Mouse (Mus musculus): ENCODE measurements around the gene Rfc4. TPM values are rescaled to one million over a fixed set of nuclear protein-coding genes. Genes with fewer than 3 reads are reported as not detected.

Rfc4 gene
- polyA plus RNA-seq, 1 experiment, result 2.1 TPM

DNA sequence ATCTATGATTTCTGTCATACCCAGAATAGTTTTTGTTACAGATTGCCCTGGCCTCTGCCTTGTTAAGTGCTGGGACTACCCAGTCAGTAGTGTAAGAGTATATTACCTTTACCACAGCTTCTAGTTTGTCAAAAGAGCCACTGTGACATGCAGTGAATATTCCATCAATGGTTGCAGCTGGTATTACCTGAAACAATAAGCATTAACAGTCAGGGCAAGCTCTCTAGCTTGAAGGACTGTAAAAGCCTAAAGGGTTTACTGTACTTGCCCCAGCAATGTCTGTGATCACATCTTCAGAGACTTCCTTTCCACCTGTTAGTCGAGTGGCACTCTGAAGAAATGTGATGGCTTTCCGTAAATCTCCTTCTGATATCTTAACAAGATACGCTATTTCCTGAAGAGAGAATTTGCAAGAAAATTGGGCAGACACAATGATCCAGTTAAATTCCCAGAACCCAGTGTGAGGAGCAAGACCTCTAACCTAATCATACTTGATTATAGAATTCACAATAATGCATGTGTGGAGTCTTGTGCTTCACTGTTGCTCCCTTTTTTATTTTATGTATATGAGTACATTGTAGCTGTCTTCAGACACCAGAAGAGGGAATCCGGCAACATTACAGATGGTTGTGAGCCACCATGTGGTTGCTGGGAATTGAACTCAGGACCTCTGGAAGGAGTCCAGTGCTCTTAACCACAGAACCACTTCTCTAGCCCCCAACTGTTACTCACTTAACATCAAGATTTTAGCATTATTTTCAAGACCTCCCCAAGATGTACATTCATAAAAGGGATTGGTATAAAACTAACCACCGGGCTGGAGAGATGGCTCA is 13.0 kb downstream of the Rfc4 start:
- Histone ChIP-seq H3K4me1 (ENCODE audit: control insufficient read depth, insufficient read depth, low read length) (no peaks in the 10 kb centered on the region; the same call in 1 of the 2 replicates), H3K4me3 (replicated peaks; ENCODE audit: insufficient read depth, low read depth, low read length) (no peak overlapping the region), H3K27me3 (ENCODE audit: control insufficient read depth, insufficient read depth, low read length) (no peaks in the 10 kb centered on the region), H3K27ac (ENCODE audit: insufficient read depth, low read length) (no peak overlapping the region)
- WGBS, result 56% methylated on average over 5 of the region's 5 CpGs
- no peak for DNase-seq
- no peak for TF ChIP-seq CTCF (IDR thresholded peaks at IDR 0.05; ENCODE audit: borderline replicate concordance, insufficient read depth, low read depth, low read length)
- no peak for TF ChIP-seq POLR2A (IDR thresholded peaks at IDR 0.05; ENCODE audit: borderline replicate concordance, insufficient read depth, low read length)

DNA sequence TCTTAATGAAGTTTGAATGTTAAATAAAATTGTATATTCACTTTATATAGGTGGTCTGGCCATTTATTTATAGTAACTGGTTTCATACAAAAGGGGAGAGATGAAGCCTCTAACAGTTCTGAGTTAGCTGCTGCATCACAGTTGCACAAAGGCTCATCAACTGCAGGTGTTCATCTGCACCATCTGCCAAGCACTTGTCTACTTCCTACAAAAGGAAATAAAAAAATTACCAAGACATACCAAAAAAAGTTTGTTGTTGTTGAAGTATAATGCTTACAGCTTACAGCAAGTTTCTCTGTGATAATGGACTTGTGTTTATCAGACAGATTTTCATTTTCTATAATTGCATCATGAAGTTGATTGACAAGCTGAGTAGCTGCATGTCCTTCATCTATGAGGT is 13.6 kb downstream of the Rfc4 start:
- H3K27me3 ChIP-seq (ENCODE audit: control insufficient read depth, insufficient read depth, low read length), result no peaks in the 10 kb centered on the region
- no peak for TF ChIP-seq CTCF (IDR thresholded peaks at IDR 0.05; ENCODE audit: borderline replicate concordance, insufficient read depth, low read depth, low read length)
- no peak for TF ChIP-seq POLR2A (IDR thresholded peaks at IDR 0.05; ENCODE audit: borderline replicate concordance, insufficient read depth, low read length)
- no peaks in the 10 kb centered on the region; the same call in 1 of the 2 replicates for H3K4me1 ChIP-seq (ENCODE audit: control insufficient read depth, insufficient read depth, low read length)
- H3K4me3 ChIP-seq (replicated peaks; ENCODE audit: insufficient read depth, low read depth, low read length), result no peak overlapping the region
- no peak for DNase-seq
- no peak overlapping the region for H3K27ac ChIP-seq (ENCODE audit: insufficient read depth, low read length)

DNA sequence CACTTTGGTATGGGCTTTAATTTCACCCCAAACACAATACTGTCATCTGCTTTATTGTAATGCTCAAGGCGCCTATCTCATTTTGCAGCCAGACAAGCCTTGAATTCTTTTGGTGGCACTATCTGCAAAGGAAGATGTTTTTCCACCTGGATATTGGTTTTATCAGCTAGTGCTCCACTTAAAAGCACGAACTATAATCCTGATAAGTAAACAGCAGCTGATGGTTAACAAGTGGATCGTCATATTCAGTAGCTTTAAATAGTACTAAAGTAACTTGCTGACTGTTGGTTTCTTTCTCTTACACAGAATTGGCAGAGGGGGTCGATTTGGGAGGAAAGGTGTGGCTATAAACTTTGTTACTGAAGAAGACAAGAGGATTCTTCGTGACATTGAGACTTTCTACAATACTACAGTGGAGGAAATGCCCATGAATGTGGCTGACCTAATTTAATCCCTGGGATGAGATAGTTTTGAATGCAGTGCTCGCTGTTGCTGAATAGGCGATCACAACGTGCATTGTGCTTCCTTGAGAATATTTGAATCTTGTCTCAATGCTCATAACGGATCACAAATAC is 14.6 kb downstream of the Rfc4 start:
- Histone ChIP-seq H3K27ac (ENCODE audit: insufficient read depth, low read length) (no peak overlapping the region), H3K4me1 (ENCODE audit: control insufficient read depth, insufficient read depth, low read length) (no peaks in the 10 kb centered on the region; the same call in 1 of the 2 replicates), H3K4me3 (replicated peaks; ENCODE audit: insufficient read depth, low read depth, low read length) (no peak overlapping the region), H3K27me3 (ENCODE audit: control insufficient read depth, insufficient read depth, low read length) (no peaks in the 10 kb centered on the region)
- no peak for TF ChIP-seq POLR2A (IDR thresholded peaks at IDR 0.05; ENCODE audit: borderline replicate concordance, insufficient read depth, low read length)
- TF ChIP-seq CTCF (IDR thresholded peaks at IDR 0.05; ENCODE audit: borderline replicate concordance, insufficient read depth, low read depth, low read length), result no peak
- 40% methylated on average over 9 of the region's 9 CpGs for WGBS
- no peak for DNase-seq

DNA sequence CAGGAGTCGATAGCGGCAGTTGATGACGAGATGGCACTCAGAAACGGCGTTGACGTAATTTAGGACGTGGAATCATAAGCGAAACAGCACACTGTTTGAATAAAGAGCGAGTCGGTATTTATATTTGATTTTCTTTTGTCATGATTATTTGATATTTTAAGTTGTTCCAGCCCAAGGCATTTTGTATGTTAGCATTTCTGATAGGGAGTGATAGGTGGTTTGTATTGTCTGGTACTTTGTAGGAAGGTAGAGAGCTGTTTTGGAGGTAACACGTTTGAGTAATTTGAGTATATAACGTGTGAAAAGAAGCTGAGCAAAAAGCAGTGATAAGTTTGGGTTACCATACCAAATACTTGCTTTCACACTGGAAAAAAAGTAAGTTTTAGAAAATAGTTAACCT is 15.2 kb downstream of the Rfc4 start:
- H3K4me3 ChIP-seq (replicated peaks; ENCODE audit: insufficient read depth, low read depth, low read length), result no peak overlapping the region
- H3K27ac ChIP-seq (ENCODE audit: insufficient read depth, low read length), result no peak overlapping the region
- TF ChIP-seq POLR2A (IDR thresholded peaks at IDR 0.05; ENCODE audit: borderline replicate concordance, insufficient read depth, low read length) (no peak), CTCF (IDR thresholded peaks at IDR 0.05; ENCODE audit: borderline replicate concordance, insufficient read depth, low read depth, low read length) (no peak)
- no peaks in the 10 kb centered on the region; the same call in 1 of the 2 replicates for H3K4me1 ChIP-seq (ENCODE audit: control insufficient read depth, insufficient read depth, low read length)
- DNase-seq, result no peak
- 74% methylated on average over 12 of the region's 12 CpGs for WGBS
- no peaks in the 10 kb centered on the region for H3K27me3 ChIP-seq (ENCODE audit: control insufficient read depth, insufficient read depth, low read length)

DNA sequence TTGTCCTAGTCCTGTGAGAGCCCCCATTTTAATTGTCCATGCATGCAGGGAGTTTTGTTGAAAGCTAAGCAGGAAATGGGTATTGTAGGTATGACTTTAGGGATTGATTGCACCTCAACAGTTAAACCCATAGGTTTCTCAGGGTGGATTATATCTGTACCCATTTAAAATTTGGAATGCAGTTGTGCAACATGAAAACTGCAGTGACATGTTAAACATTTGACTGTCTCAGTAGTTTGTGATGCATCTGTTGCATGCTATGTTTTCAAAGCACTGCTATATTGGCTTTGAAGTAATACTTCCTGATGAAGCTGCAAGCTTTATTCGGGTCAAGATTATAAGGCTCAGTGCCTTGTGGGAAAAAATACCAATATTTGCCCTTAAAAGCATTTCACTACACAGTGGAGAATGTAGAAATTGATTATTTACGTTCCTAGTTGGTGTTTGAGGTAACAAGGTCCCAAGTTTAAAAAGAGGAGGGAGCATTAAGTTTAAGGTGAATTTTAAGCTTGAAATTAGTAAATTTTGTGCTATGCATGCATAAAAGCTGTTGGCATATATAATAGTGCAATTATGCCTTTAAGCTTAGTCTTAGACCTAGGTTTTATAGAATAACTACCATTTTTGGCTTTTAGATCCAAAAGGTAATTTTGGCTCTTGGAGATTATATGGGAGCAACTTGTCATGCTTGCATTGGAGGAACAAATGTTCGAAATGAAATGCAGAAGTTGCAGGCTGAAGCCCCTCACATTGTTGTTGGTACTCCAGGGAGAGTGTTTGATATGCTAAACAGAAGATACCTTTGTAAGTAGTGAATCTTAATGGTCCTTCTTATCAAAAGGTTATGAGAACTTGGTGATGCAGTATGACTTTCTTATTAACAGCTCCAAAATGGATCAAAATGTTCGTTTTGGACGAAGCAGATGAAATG is 17.9 kb downstream of the Rfc4 start:
- no peak for DNase-seq

DNA sequence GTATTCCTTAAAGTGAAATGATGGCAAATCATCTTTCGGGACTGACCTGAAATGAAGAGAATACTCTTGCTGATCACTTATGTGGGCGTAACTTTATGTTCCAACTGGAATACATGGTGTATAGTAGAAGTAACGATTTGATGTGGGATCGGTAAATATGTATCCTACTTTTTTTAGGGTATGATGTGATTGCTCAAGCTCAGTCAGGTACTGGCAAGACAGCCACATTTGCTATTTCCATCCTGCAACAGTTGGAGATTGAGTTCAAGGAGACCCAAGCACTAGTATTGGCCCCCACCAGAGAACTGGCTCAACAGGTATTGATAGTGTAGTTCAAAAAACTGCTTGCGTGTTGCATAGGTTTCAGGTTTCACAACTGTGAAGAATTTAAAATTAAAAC is 18.6 kb downstream of the Rfc4 start:
- Histone ChIP-seq H3K27ac (ENCODE audit: insufficient read depth, low read length) (no peak overlapping the region), H3K27me3 (ENCODE audit: control insufficient read depth, insufficient read depth, low read length) (no peaks in the 10 kb centered on the region), H3K4me1 (ENCODE audit: control insufficient read depth, insufficient read depth, low read length) (no peaks in the 10 kb centered on the region; the same call in 1 of the 2 replicates), H3K4me3 (replicated peaks; ENCODE audit: insufficient read depth, low read depth, low read length) (peak overlapping the region; percentile 93)
- DNase-seq, result no peak
- TF ChIP-seq CTCF (IDR thresholded peaks at IDR 0.05; ENCODE audit: borderline replicate concordance, insufficient read depth, low read depth, low read length), result no peak
- TF ChIP-seq POLR2A (IDR thresholded peaks at IDR 0.05; ENCODE audit: borderline replicate concordance, insufficient read depth, low read length), result no peak
- WGBS, result 2% methylated on average over 5 of the region's 5 CpGs

More for the DNA sequence above, 17.9 kb downstream of the Rfc4 start:
- WGBS, result 35% methylated on average over 5 of the region's 5 CpGs
- H3K27me3 ChIP-seq (ENCODE audit: control insufficient read depth, insufficient read depth, low read length), result no peaks in the 10 kb centered on the region
- TF ChIP-seq CTCF (IDR thresholded peaks at IDR 0.05; ENCODE audit: borderline replicate concordance, insufficient read depth, low read depth, low read length) (no peak), POLR2A (IDR thresholded peaks at IDR 0.05; ENCODE audit: borderline replicate concordance, insufficient read depth, low read length) (no peak)
- H3K27ac ChIP-seq (ENCODE audit: insufficient read depth, low read length), result no peak overlapping the region
- H3K4me3 ChIP-seq (replicated peaks; ENCODE audit: insufficient read depth, low read depth, low read length), result peak overlapping the region; percentile 93
- no peaks in the 10 kb centered on the region; the same call in 1 of the 2 replicates for H3K4me1 ChIP-seq (ENCODE audit: control insufficient read depth, insufficient read depth, low read length)

DNA sequence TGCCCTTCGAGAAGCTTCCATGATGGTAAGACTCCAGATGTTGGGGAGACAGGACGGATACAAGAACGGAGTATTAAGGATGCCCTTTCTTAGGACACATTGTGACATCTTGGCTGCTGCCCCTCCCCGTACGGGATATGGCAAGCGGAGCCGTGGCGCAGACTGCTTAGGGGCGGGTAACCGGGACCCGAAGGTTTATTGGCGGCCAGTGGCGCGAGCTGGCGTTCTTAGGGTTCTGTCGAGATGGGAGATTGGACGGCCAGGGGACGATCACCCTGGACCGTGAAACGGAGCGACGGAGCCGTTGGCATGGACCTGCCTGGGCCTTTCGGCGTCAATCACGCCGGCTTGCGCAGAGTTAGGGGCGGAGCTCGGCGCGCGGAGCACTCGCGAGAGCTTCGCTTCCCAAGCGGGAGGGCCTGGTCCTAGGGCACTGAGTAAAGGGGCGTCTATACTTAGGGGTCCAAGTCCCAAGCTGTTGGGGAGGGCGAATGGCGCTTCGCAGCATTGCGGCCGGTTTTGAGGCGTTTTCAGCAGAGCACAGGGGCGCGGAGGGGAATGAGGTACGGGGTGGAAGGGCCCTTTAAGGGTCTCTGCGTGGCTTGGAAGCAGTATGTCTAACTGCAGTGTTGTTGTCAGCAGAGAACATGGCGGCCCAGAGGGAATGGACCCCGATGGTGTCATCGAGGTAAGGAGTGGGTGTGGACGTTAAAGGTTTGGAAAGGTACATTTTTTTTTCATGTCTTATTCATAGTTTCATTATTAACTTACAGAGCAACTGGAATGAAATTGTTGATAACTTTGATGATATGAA is 19.4 kb downstream of the Rfc4 start:
- Histone ChIP-seq H3K27ac (ENCODE audit: insufficient read depth, low read length) (peak overlapping the region; percentile 98), H3K4me3 (replicated peaks; ENCODE audit: insufficient read depth, low read depth, low read length) (peak overlapping the region; percentile 93), H3K4me1 (ENCODE audit: control insufficient read depth, insufficient read depth, low read length) (no peaks in the 10 kb centered on the region; the same call in 1 of the 2 replicates), H3K27me3 (ENCODE audit: control insufficient read depth, insufficient read depth, low read length) (no peaks in the 10 kb centered on the region)
- TF ChIP-seq CTCF (IDR thresholded peaks at IDR 0.05; ENCODE audit: borderline replicate concordance, insufficient read depth, low read depth, low read length), result no peak
- TF ChIP-seq POLR2A (IDR thresholded peaks at IDR 0.05; ENCODE audit: borderline replicate concordance, insufficient read depth, low read length), result peak; percentile 74
- peak; percentile 84 to 86 for DNase-seq
- WGBS, result under 1% methylated on average over 52 of the region's 52 CpGs
